Mouse (Mus musculus): ENCODE data around the gene Cxcl16. TPM values are rescaled to one million over a fixed set of nuclear protein-coding genes. Genes with fewer than 3 reads are reported as not detected.
A peak's percentile ranks its signal among the peaks of the same experiment; 100 is the strongest.
"Not testable (repeated sequence)": the region's sequence is repeated elsewhere in the genome, so short reads cannot be mapped to it uniquely, and the experiment has no call there.

The Cxcl16 gene
- polyA plus RNA-seq, 1 experiment from 2014 or later, result 7.3 TPM

DNA sequence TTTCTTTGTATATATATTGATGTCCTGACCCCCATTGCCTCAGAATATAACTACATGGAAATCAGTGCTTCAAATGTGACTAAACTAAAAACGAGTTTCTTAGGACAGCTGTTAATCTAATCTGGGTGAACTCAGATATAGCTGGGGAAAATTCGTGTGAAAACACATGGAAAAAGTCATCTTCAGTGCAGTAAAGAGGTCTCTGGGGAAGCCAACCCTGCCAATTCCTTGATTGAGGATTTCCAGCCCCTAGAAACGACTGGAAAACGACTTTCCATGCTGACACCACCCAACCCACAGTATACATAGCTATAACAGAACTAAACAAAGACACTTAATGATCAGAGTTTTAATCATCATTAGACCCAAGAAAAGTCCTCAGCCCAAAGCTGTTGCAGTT lies 28.0 kb upstream of the Cxcl16 start:
- Histone ChIP-seq H3K4me3 (ENCODE audit: low read length) (no peak overlapping the region), H3K27me3 (replicated peaks; ENCODE audit: control insufficient read depth, insufficient read depth, low read length) (no peaks in the 10 kb centered on the region), H3K27ac (ENCODE audit: low read depth, low read length) (no peak overlapping the region), H3K36me3 (ENCODE audit: control insufficient read depth, insufficient read depth, low read length) (no peaks in the 10 kb centered on the region), H3K4me2 (ENCODE audit: low read length) (no peak overlapping the region), H3K9ac (ENCODE audit: low read depth, low read length) (no peak overlapping the region), H3K9me3 (ENCODE audit: control insufficient read depth, low read length) (no peaks in the 10 kb centered on the region), H3K4me1 (ENCODE audit: control insufficient read depth, insufficient read depth, low read depth, low read length) (no peaks in the 10 kb centered on the region)
- no peak for ATAC-seq
- 43% methylated on average over 4 of the region's 4 CpGs for WGBS

DNA sequence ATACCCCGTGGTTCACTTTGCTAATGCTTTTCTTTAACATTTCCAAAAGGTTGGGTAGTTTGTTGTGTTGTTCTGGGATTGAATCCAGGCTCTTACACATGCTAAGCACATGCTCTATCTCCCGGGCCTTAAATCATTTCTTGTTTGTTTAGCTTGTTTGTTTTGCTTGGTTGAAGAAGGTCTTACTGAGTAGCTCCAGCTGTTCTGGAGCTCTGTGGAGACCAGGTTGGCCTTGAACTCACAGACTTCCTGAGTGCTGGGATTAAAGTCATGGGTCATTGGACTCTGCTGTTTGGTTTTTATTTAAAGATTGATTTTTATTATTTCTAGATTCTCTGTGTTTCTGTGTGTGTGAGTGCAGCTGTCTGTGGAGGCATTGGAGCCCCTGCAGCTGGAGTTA lies 25.7 kb upstream of the Cxcl16 start:
- WGBS, result 60% methylated on average over 2 of the region's 2 CpGs
- H3K36me3 ChIP-seq (ENCODE audit: control insufficient read depth, insufficient read depth, low read length), result no peaks in the 10 kb centered on the region
- H3K27ac ChIP-seq (ENCODE audit: low read depth, low read length), result no peak overlapping the region
- H3K27me3 ChIP-seq (replicated peaks; ENCODE audit: control insufficient read depth, insufficient read depth, low read length), result no peaks in the 10 kb centered on the region
- H3K9me3 ChIP-seq (ENCODE audit: control insufficient read depth, low read length), result no peaks in the 10 kb centered on the region
- H3K4me1 ChIP-seq (ENCODE audit: control insufficient read depth, insufficient read depth, low read depth, low read length), result no peaks in the 10 kb centered on the region
- no peak overlapping the region for H3K9ac ChIP-seq (ENCODE audit: low read depth, low read length)
- no peak overlapping the region for H3K4me3 ChIP-seq (ENCODE audit: low read length)
- no peak overlapping the region for H3K4me2 ChIP-seq (ENCODE audit: low read length)
- ATAC-seq, result no peak

DNA sequence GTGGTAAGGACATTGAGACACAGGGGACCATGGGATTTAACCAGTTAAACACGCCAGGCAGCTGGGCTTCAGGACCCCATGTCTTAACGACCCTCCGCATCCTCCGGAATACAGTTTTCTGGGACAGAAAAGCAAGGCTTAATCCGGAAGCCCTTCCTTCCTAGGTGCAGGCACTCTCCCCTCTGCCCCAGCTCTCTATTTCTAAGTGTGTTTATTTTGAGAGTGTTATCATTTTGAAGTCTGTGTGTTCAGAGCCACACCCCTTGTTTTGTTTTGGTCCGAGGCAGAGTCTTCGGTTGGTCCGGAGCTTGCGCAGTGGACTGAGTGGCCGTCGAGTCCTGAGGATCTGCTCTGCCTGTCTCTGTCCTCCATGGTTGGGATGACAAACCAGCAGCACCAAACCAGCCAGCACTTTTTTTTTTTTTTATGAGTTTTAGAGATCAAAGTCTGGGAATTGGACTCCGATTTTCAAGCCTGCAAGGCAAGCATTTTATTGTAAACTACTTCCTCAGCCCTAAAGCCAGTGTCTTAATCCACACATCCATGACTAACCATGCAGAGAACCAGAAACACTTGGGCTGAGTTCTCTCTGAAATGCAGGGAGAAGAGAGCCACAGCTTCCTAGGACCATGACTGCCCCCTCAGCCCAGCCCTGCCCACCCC lies 15.2 kb upstream of the Cxcl16 start:
- H3K4me3 ChIP-seq (ENCODE audit: low read length), result no peak overlapping the region
- no peak overlapping the region for H3K4me2 ChIP-seq (ENCODE audit: low read length)
- H3K4me1 ChIP-seq (ENCODE audit: control insufficient read depth, insufficient read depth, low read depth, low read length), result no peaks in the 10 kb centered on the region
- no peak overlapping the region for H3K27ac ChIP-seq (ENCODE audit: low read depth, low read length)
- no peaks in the 10 kb centered on the region for H3K27me3 ChIP-seq (replicated peaks; ENCODE audit: control insufficient read depth, insufficient read depth, low read length)
- no peaks in the 10 kb centered on the region for H3K36me3 ChIP-seq (ENCODE audit: control insufficient read depth, insufficient read depth, low read length)
- H3K9me3 ChIP-seq (ENCODE audit: control insufficient read depth, low read length), result no peaks in the 10 kb centered on the region
- H3K9ac ChIP-seq (ENCODE audit: low read depth, low read length), result no peak overlapping the region
- no peak for ATAC-seq
- 80% methylated on average over 12 of the region's 12 CpGs for WGBS

DNA sequence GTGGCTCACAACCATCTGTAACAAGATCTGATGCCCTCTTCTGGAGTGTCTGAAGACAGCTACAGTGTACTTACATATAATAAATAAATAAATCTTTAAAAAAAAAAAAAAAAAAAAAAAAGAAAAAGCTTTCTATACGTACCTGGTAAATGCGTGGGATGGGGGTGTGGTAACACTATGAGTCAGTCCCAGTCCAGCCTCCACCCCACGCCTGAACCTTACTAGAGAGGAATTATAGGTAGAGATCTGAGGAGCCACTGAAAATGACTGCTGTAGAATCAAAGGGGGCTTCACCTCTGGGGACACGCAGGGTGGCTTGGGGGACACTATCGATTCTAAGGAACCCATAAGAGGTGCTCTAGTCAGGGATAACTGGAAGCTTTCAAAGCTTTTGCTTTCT lies 13.5 kb upstream of the Cxcl16 start:
- not testable (repeated sequence) for H3K9me3 ChIP-seq (ENCODE audit: control insufficient read depth, low read length); H3K27ac ChIP-seq (ENCODE audit: low read depth, low read length); H3K9ac ChIP-seq (ENCODE audit: low read depth, low read length); H3K4me2 ChIP-seq (ENCODE audit: low read length); H3K36me3 ChIP-seq (ENCODE audit: control insufficient read depth, insufficient read depth, low read length); H3K27me3 ChIP-seq (replicated peaks; ENCODE audit: control insufficient read depth, insufficient read depth, low read length); H3K4me3 ChIP-seq (ENCODE audit: low read length); H3K4me1 ChIP-seq (ENCODE audit: control insufficient read depth, insufficient read depth, low read depth, low read length); ATAC-seq
- 87% methylated on average over 5 of the region's 5 CpGs for WGBS

DNA sequence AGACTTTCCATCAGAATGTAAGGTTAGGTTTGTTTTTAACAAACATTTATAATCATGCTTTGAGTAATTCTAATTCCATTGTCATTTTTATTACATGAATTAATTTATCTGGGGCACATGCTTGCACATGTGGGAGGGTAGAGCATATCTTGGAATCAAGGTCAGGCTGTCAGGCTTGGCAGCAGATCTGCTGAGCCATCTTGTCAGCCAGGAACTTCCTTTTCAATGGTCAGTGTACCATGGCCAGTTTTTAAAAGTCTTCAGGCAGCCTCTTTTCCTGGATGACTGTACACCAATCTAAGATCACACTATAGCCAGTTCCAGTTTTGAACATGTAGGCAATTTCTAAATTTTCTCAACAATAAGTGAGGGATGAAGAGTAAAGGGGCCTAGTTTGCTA lies 12.9 kb upstream of the Cxcl16 start:
- no peaks in the 10 kb centered on the region for H3K9me3 ChIP-seq (ENCODE audit: control insufficient read depth, low read length)
- no peaks in the 10 kb centered on the region for H3K27me3 ChIP-seq (replicated peaks; ENCODE audit: control insufficient read depth, insufficient read depth, low read length)
- H3K4me2 ChIP-seq (ENCODE audit: low read length), result no peak overlapping the region
- no peak for ATAC-seq
- no peak overlapping the region for H3K27ac ChIP-seq (ENCODE audit: low read depth, low read length)
- no peaks in the 10 kb centered on the region for H3K4me1 ChIP-seq (ENCODE audit: control insufficient read depth, insufficient read depth, low read depth, low read length)
- no peak overlapping the region for H3K4me3 ChIP-seq (ENCODE audit: low read length)
- H3K9ac ChIP-seq (ENCODE audit: low read depth, low read length), result no peak overlapping the region
- no peaks in the 10 kb centered on the region for H3K36me3 ChIP-seq (ENCODE audit: control insufficient read depth, insufficient read depth, low read length)

DNA sequence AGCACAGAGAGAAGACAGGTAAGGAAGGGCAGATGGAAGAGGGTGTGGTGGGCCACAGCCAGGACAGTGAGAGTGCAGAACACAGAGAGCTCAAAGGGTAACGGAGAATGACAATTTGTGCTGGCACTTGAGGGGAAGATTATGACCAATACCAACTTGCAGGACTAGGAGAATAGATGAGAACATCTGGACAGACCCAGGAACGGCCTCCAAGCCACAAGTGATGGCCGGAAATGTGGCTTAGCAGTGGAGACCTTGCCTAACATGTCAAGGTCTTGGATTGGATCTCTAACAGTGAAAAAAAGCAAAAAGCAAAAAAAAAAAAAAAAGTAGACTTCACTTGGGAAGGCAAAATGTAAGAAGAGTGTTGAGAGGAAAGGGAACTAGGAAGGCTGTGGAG lies 10.0 kb upstream of the Cxcl16 start:
- no peaks in the 10 kb centered on the region for H3K36me3 ChIP-seq (ENCODE audit: control insufficient read depth, insufficient read depth, low read length)
- WGBS, result 88% methylated on average over 3 of the region's 3 CpGs
- H3K4me3 ChIP-seq (ENCODE audit: low read length), result no peak overlapping the region
- no peaks in the 10 kb centered on the region for H3K9me3 ChIP-seq (ENCODE audit: control insufficient read depth, low read length)
- no peak overlapping the region for H3K4me2 ChIP-seq (ENCODE audit: low read length)
- no peak overlapping the region for H3K27ac ChIP-seq (ENCODE audit: low read depth, low read length)
- no peaks in the 10 kb centered on the region; the same call in 1 of the 2 replicates for H3K27me3 ChIP-seq (replicated peaks; ENCODE audit: control insufficient read depth, insufficient read depth, low read length)
- H3K4me1 ChIP-seq (ENCODE audit: control insufficient read depth, insufficient read depth, low read depth, low read length), result 0 out of 2 replicates have a peak, but pooled peaks cover 5% of the 10 kb centered on the region
- ATAC-seq, result no peak
- no peak overlapping the region for H3K9ac ChIP-seq (ENCODE audit: low read depth, low read length)

DNA sequence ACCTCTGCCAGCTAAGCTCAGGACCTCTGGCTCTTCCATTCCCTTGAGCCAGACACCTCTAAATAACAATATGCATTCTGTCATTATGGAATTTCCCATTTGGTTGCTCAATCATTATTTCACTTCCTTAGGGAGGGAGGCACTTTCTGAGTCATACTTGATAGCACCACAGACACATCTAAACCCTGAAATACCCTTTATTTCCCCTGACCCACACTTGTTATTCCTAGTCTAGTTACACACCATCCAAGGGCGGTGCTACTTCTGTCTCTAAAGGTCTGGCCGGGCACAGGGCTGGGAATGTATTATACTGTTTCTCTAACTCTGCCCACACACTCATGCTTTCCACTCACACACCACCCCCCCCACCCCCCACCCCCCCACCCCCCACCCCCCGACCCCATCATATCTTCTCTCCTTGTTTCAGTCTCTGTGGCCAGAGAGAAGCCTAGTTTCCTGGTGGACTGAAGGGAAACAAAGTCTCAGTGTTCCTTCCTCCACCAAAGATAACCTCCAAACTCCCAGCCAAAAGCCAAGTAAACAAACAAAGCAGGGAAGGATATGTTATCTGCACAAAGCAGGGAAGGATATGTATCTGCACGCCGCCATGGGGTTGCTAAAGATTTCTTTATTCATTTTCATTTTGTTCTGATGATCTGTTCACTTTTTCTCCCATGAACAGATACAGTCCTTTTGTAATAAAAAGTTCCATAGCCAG lies 8.3 kb upstream of the Cxcl16 start:
- no peak overlapping the region for H3K9ac ChIP-seq (ENCODE audit: low read depth, low read length)
- H3K4me3 ChIP-seq (ENCODE audit: low read length), result no peak overlapping the region
- H3K27me3 ChIP-seq (replicated peaks; ENCODE audit: control insufficient read depth, insufficient read depth, low read length), result no peaks in the 10 kb centered on the region; the same call in 1 of the 2 replicates
- 0 out of 2 replicates have a peak, but pooled peaks cover 5% of the 10 kb centered on the region for H3K4me1 ChIP-seq (ENCODE audit: control insufficient read depth, insufficient read depth, low read depth, low read length)
- ATAC-seq, result no peak
- WGBS, result 83% methylated on average over 5 of the region's 5 CpGs
- no peak overlapping the region for H3K4me2 ChIP-seq (ENCODE audit: low read length)
- no peaks in the 10 kb centered on the region for H3K9me3 ChIP-seq (ENCODE audit: control insufficient read depth, low read length)
- H3K36me3 ChIP-seq (ENCODE audit: control insufficient read depth, insufficient read depth, low read length), result no peaks in the 10 kb centered on the region
- H3K27ac ChIP-seq (ENCODE audit: low read depth, low read length), result no peak overlapping the region

DNA sequence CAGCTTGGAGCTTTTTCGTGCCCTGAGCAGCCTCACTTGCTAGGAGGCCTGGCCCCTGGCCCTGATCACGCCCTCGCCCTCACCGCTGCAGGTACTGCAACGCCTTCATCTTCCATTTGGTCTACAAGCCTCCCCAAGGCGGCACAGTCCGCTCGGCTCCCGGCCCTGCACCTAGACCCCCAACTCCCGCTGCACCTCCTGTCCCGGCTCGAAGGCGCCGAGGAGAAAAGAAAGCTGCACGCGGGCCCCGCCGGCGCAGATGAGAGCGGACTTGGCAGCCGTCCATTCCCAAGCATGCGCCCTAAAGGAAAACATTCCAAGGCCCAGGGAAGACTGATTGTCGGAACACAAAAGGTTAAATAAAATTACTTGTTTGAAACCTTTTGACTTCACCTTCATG lies 6.0 kb upstream of the Cxcl16 start:
- Histone ChIP-seq H3K27me3 (replicated peaks; ENCODE audit: control insufficient read depth, insufficient read depth, low read length) (peaks cover 4% of the 10 kb centered on the region; the same call in 1 of the 2 replicates), H3K9ac (ENCODE audit: low read depth, low read length) (peak overlapping the region; percentile 15), H3K27ac (ENCODE audit: low read depth, low read length) (no peak overlapping the region), H3K36me3 (ENCODE audit: control insufficient read depth, insufficient read depth, low read length) (no peaks in the 10 kb centered on the region), H3K4me1 (ENCODE audit: control insufficient read depth, insufficient read depth, low read depth, low read length) (0 out of 2 replicates have a peak, but pooled peaks cover 5% of the 10 kb centered on the region), H3K9me3 (ENCODE audit: control insufficient read depth, low read length) (no peaks in the 10 kb centered on the region), H3K4me3 (ENCODE audit: low read length) (peak overlapping the region; percentile 25), H3K4me2 (ENCODE audit: low read length) (peak overlapping the region; percentile 58)
- WGBS, result 11% methylated on average over 23 of the region's 23 CpGs
- no peak for ATAC-seq

DNA sequence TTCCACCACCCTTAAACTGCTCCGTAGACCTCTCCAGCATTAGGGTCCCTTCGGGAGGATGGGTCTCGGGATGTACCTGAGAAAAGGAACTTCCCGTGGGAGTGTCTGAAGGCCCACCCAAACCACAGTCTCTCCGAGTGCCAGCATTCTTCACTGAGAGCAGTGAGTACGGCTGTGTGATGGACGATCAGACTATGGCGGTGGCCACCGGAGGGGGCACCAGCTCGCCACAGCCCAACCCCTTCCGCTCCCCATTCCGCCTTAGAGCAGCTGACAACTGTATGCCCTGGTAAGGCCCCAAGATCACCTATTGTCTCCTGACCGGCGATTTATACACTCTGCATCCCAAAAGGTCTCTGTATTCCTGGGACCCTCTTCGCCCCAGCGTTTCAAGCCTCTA lies 5.4 kb upstream of the Cxcl16 start:
- H3K4me2 ChIP-seq (ENCODE audit: low read length), result peak overlapping the region; percentile 58
- H3K27ac ChIP-seq (ENCODE audit: low read depth, low read length), result no peak overlapping the region
- H3K36me3 ChIP-seq (ENCODE audit: control insufficient read depth, insufficient read depth, low read length), result no peaks in the 10 kb centered on the region
- no peak for ATAC-seq
- H3K9ac ChIP-seq (ENCODE audit: low read depth, low read length), result peak overlapping the region; percentile 15; the same call in 1 of the 2 replicates
- H3K27me3 ChIP-seq (replicated peaks; ENCODE audit: control insufficient read depth, insufficient read depth, low read length), result peaks cover 6% of the 10 kb centered on the region; the same call in 1 of the 2 replicates
- peak overlapping the region; percentile 2; the same call in 1 of the 2 replicates for H3K4me3 ChIP-seq (ENCODE audit: low read length)
- H3K9me3 ChIP-seq (ENCODE audit: control insufficient read depth, low read length), result no peaks in the 10 kb centered on the region
- 0 out of 2 replicates have a peak, but pooled peaks cover 5% of the 10 kb centered on the region for H3K4me1 ChIP-seq (ENCODE audit: control insufficient read depth, insufficient read depth, low read depth, low read length)
- 25% methylated on average over 16 of the region's 16 CpGs for WGBS

All from hindbrain, embryonic 16.5 days (tissue).